Mouse (Mus musculus) liver, embryonic 14.5 days (tissue): Measurements from ENCODE around the gene Il12a.

Experiments used
- CTCF ChIP-seq: IDR thresholded peaks from 2 replicates; pipeline ENCODE4 v1.5.1; 2016; ENCODE audit warnings: antibody characterized with exemption, low read depth, control low read depth
- EP300 ChIP-seq: IDR thresholded peaks from 2 replicates; pipeline ENCODE4 v1.6.1; 2016; ENCODE audit warnings: antibody characterized with exemption, low read depth

GRCm38 (mm10) chr3:68656607-68657352 lies 33.7 kb upstream of the Il12a start:
- TF ChIP-seq EP300 = no peak
- no peak for TF ChIP-seq CTCF
